Mouse (Mus musculus) layer of hippocampus, postnatal 14 days (tissue): ENCODE data around the gene Slc30a7. TPM values are rescaled to one million over a fixed set of nuclear protein-coding genes. Genes with fewer than 3 reads are reported as not detected.
A peak's percentile ranks its signal among the peaks of the same experiment; 100 is the strongest.
"Not testable (repeated sequence)": the region's sequence is repeated elsewhere in the genome, so short reads cannot be mapped to it uniquely, and the experiment has no call there.

Experiments
- DNase-seq, 2 experiments: peaks; one replicate each; pipeline ENCODE4 v3.0.0; 2021 to 2022; ENCODE audit warnings: low spot score in 2 of 2, mixed read lengths in 1 of 2
- total RNA-seq, 2 experiments: library from RNA; stranded (reverse); gene quantifications; 2 replicates each; pipeline ENCODE4 v1.2.3; 2021

Gene Slc30a7
- total RNA-seq, 2 experiments from 2014 or later: 22.8 to 27.0 TPM

DNA sequence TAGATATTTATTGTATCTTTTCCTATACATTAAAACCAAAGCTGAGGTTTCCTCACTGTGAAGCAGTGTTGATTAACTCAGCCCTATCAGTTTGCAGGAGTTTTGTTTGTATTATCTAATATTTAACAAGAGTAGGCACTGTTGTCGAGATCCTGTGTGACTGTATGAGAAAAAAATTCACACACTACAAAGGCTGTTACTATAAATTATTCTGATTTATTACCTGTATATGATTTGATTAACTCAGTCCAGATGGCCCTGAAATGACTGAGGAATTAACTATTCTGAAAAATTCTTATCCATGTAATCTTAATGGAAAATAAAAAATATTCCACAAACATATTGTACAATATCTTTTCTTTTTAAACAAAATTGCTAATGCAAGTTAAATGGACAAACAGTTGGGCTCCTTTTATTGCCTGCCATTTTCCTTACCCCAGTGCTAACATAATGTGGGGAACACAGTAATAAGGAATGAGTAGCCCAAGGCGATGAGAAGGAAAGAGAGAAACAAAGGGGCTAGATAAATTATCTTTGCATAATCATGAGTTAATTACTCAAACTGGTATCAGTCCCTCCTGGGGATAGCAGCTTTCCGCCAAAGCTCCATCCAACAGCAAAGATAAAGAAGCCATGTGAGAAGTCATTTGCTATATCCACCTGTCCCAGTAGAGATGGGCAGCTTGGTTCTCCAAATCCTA lies 57.8 kb downstream of the Slc30a7 start:
- DNase-seq: no peak

DNA sequence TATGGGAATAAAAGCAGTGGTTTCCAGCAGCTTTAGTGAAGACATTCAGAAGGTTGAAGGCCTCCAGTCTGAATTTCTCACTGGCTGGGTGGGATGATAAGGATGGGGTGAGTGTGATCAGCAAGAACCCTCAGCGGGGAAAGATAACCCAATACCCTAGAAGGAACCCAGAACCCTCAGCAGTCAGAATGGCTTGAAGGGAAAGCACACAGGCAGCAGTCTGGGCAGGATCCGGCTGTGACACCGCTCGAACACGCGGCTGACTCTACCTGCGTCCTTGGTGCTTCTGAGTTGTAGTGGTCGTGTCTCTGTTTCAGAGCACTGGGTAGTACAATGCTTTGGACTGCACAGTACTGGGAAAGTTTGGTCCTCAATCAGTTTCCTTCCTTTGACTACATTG lies 60.9 kb downstream of the Slc30a7 start:
- DNase-seq: no peak

DNA sequence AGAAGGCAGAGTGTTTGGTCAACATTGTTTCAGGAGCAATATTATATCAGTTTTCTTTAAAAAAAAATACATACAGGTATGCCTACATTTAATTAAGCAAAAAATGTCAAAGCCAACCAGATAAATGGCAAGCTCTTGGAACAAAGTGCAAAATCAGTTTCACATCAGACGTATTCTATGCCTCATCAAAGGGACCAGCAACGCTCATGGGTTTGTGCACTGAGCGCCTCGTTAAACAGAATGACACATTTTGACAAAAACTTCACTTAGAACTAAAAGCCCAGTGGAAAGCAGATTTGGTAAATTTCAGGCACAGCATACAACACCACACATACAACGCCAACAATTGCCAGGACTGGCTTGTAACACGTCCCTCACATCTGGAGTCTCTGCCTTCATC lies 62.8 kb downstream of the Slc30a7 start:
- no peak for DNase-seq

- DNase-seq: no peak
Measured at GRCm38 (mm10) chr3:115941464-115941863, 65.7 kb downstream of the Slc30a7 start.

DNA sequence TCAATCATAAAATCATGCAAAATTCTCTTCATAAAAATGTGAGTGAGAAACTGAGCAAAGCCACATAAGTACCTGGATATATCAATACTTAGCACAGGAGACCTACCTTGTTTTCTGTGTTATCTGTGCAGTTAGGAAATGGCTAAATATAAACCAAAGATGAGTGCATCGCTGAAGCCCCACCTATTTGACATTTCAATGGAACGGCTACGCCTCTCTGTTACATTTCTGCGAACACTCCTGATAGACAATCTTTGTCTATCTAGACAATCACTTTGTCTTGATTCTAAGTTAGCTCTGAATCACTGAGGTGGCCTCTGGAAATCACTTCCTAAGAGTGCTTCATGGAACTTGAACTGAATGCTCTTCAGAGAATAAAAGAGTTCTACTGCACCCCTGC lies 66.7 kb downstream of the Slc30a7 start:
- no peak for DNase-seq

GRCm38 (mm10) chr3:115937807-115938206 lies 69.4 kb downstream of the Slc30a7 start:
- DNase-seq: no peak

DNA sequence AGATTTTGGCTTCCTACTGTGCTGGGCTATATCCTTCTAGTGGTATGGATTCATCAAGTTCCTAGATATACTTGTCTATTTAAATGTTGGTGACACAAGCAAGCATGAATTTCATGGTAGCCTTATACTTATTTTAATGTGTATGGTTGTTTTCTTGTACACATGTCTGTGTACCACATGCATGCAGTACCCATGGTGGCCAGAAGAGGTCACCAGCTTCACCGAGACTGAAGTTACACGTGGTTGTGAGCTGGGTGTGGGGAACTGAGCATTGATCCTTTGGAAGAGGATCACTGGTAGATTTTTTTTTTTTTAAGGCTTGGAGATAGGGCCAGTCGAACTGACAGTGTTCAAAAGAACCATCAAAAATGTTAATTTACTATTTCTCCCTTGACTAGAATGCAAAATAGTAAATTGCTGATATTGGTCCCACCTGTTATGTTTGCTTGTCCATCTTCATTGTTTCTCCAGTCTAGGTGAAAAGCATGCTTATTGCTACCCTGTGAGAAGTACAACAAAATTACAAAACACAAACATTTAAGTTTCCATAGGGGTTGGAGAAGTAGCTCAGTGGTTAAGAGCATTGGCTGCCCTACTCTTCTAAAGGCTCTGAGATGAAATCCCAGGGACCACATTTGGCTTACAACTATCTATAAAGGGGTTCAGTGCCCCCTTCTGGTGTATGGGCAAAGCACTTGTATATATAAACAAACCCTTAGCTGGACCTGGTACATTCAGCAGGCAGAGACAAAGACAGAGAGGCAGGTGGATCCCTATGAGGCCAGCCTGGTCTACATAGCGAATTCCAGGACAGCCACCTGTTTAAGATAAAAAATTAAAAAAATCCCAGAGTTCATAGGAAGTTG lies 70.2 kb downstream of the Slc30a7 start:
- DNase-seq: peak in 1 of 2 experiments; percentile 14

DNA sequence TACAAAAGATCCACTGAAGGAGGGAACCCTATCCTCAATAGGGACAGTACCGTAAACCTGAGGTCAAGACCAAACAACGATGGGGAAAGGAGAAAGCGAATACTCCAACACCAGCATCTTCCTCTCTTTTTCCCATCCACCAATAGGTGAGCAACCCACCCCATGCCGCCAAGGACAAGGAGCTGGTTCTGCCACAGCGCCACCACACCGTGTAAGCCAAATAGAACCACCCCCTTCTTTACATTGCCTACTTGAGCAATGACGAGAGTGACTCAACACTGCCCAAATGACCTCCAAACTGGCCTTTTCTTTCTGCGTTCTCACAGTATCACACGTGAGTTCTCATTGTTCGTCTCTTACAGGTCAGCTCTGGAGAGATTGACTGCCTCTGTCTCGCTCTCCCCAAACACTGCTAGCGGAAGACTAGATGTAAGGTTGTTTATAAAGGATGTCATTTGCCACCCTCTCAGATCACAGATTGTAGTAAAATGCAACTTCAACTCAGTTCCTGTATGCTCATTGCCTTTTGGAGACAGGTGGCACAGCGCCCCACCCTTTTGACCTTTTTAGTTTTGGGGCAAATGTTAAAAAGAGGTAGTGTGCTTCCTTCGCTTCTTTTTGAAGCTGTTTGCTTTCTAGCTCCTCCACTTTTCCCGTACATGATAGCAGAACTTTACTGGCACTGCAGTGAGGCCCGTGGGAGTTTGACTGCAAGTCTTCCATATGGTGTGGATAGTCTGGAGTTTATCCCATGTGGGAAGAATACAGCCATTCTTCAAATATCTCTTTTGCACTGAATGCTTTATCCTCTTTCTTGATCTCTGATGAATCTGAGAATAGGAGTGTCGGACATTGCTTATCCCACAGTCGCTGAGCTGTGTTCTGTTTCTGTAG lies 73.7 kb downstream of the Slc30a7 start:
- peak in 1 of 2 experiments; percentile 37 for DNase-seq

GRCm38 (mm10) chr3:115931701-115932100 lies 75.5 kb downstream of the Slc30a7 start:
- no peak for DNase-seq

- no peak for DNase-seq
Measured at GRCm38 (mm10) chr3:115926531-115926930, 80.7 kb downstream of the Slc30a7 start.

GRCm38 (mm10) chr3:115924401-115925190 lies 82.6 kb downstream of the Slc30a7 start:
- DNase-seq: no peak

GRCm38 (mm10) chr3:115907406-115907805 lies 99.8 kb downstream of the Slc30a7 start:
- not testable (repeated sequence) for DNase-seq

- no peak for DNase-seq
Measured at GRCm38 (mm10) chr3:115905567-115905966, 101.6 kb downstream of the Slc30a7 start.

- DNase-seq: peak in 1 of 2 experiments; percentile 25
Measured at GRCm38 (mm10) chr3:115905067-115905466, 102.1 kb downstream of the Slc30a7 start.

DNA sequence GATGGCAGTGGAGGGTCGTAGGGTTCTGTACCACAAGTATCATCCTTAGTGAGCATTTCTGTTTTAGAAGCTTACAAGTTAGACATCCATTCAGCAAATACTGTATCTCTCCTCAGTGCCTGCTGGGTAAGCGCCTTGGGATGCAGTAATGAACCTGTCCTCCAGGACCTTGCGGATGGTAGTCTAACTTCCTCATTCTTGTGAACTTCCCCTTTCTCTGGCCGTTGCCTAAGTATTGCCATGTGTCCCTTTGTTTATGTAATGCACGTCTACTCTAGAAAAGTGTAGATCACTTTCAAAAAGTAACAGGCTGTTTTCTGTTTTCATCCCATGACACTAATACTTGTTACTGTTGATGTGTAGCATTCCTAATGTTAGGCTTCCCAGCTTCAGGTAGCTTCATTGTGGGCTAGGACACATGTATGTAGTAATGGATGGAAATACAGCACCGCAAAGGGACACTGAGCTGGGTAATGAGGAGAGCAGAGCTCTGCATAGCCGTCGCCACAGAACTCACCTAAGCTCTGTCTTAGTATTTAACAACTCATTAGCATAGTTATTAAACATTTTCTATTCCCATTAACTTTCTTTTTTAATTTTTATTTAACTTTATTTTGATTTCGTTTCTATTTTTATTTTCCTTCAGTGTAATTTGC lies 104.8 kb downstream of the Slc30a7 start:
- no peak for DNase-seq

DNA sequence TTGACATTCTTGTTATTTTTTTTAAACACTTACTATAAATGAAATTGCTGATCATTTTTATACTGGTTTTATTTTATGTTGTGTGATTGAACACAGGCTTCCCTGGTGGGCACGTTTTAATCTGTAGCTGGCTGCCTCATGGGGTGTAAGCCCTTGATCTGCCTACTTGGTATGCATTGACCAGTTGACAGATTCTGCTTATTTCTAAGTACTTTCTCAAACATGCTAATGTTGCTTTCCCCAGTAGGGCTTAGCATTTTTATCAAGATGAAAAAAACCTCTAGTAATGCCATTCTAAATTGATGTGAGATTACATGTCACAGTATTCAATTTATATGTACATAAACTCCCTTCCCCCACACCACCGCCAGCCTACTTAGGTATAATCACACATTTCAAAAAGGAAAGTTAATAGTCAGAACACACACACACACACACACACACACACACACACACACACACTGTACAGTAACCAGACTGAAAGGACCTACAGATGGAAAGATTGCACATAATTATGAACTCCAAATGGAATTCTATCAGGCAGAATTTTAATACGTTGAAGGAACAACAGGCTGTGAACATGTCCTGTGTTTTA lies 108.8 kb downstream of the Slc30a7 start:
- no peak for DNase-seq

GRCm38 (mm10) chr3:115893166-115893565 lies 114.0 kb downstream of the Slc30a7 start:
- DNase-seq: no peak

GRCm38 (mm10) chr3:115892341-115892740 lies 114.9 kb downstream of the Slc30a7 start:
- no peak for DNase-seq
